Mouse (Mus musculus): ENCODE measurements around the gene Vmac. TPM values are rescaled to one million over a fixed set of nuclear protein-coding genes. Genes with fewer than 3 reads are reported as not detected.

Gene Vmac
- polyA plus RNA-seq, 1 experiment: 6.5 TPM

DNA sequence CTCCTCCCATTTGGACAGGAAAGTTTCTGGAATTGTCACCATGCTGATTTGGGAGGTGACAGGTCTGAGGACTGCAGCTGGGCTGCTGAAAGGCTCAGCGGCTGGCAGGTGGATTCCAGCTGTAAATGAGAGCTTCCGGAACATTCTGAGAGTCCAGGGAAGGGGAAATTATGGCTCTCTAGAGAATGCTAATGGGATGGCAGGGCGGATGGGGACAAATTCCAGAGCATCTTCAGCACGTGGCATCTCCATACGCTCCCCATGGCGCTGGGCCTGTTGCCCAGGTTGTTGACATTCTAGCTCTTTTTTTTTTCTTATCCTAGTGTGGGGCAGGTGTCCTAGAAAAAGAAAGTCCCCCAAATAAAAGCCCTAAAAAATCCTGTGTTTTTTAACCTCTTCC lies 11.3 kb upstream of the Vmac start:
- H3K4me3 ChIP-seq: no peak overlapping the region
- H3K79me2 ChIP-seq (ENCODE audit: control insufficient read depth, insufficient read depth): no peaks in the 10 kb centered on the region
- H3ac ChIP-seq (ENCODE audit: control insufficient read depth, insufficient read length): no peak overlapping the region
- H3K36me3 ChIP-seq (ENCODE audit: control insufficient read depth, insufficient read depth): no peaks in the 10 kb centered on the region
- H3K27me3 ChIP-seq (ENCODE audit: control insufficient read depth, insufficient read depth, insufficient read length): peaks cover 42% of the 10 kb centered on the region
- H3K4me2 ChIP-seq (ENCODE audit: low read depth): no peak overlapping the region
- no peak for TF ChIP-seq TCF12 (IDR thresholded peaks at IDR 0.05; ENCODE audit: insufficient read depth, poor library complexity, severe bottlenecking)
- no peak for TF ChIP-seq REST (IDR thresholded peaks at IDR 0.05; ENCODE audit: insufficient read depth, insufficient read length)
- no peak for TF ChIP-seq MYOD1 (IDR thresholded peaks at IDR 0.05; ENCODE audit: control insufficient read depth in 1 of 3, insufficient read length in 2 of 3, low read depth in 2 of 3)
- TF ChIP-seq POLR2AphosphoS2 (IDR thresholded peaks at IDR 0.05; ENCODE audit: insufficient read length, low read depth): no peak
- no peak for TF ChIP-seq MAX (IDR thresholded peaks at IDR 0.05; ENCODE audit: low read depth)
- TF ChIP-seq CEBPB (IDR thresholded peaks at IDR 0.05; ENCODE audit: insufficient read depth, poor library complexity, severe bottlenecking): no peak

- TF ChIP-seq MYOG (IDR thresholded peaks at IDR 0.05; ENCODE audit: control insufficient read depth in 1 of 3, insufficient read depth in 1 of 3, insufficient read length in 2 of 3, low read depth in 2 of 3) (no peak), MAX (IDR thresholded peaks at IDR 0.05; ENCODE audit: low read depth) (no peak), E2F4 (IDR thresholded peaks at IDR 0.05; ENCODE audit: insufficient read depth) (no peak), USF1 (IDR thresholded peaks at IDR 0.05; ENCODE audit: low read depth) (no peak), REST (IDR thresholded peaks at IDR 0.05; ENCODE audit: insufficient read depth, insufficient read length) (no peak), CEBPB (IDR thresholded peaks at IDR 0.05; ENCODE audit: insufficient read depth, poor library complexity, severe bottlenecking) (no peak), POLR2AphosphoS2 (IDR thresholded peaks at IDR 0.05; ENCODE audit: insufficient read length, low read depth) (no peak), TCF12 (IDR thresholded peaks at IDR 0.05; ENCODE audit: insufficient read depth, poor library complexity, severe bottlenecking) (no peak), SRF (IDR thresholded peaks at IDR 0.05; ENCODE audit: control insufficient read depth, insufficient read length, low read depth) (no peak), TCF3 (IDR thresholded peaks at IDR 0.05; ENCODE audit: insufficient read length, low read depth) (no peak), POLR2A (IDR thresholded peaks at IDR 0.05; ENCODE audit: insufficient read length, low read depth) (no peak), MYOD1 (IDR thresholded peaks at IDR 0.05; ENCODE audit: control insufficient read depth in 1 of 3, insufficient read length in 2 of 3, low read depth in 2 of 3) (no peak)
- peaks cover 31% of the 10 kb centered on the region for H3K27me3 ChIP-seq (ENCODE audit: control insufficient read depth, insufficient read depth, insufficient read length)
- H3K36me3 ChIP-seq (ENCODE audit: control insufficient read depth, insufficient read depth): no peaks in the 10 kb centered on the region
- H3ac ChIP-seq (ENCODE audit: control insufficient read depth, insufficient read length): no peak overlapping the region
- H3K79me2 ChIP-seq (ENCODE audit: control insufficient read depth, insufficient read depth): no peaks in the 10 kb centered on the region
- no peak overlapping the region for H3K4me2 ChIP-seq (ENCODE audit: low read depth)
- H3K4me3 ChIP-seq: no peak overlapping the region
Observed at GRCm38 (mm10) chr17:56728117-56728516, 10.3 kb upstream of the Vmac start.

GRCm38 (mm10) chr17:56727659-56728058 lies 9.8 kb upstream of the Vmac start:
- H3ac ChIP-seq (ENCODE audit: control insufficient read depth, insufficient read length): no peak overlapping the region
- no peak for TF ChIP-seq CEBPB (IDR thresholded peaks at IDR 0.05; ENCODE audit: insufficient read depth, poor library complexity, severe bottlenecking)
- no peak for TF ChIP-seq USF1 (IDR thresholded peaks at IDR 0.05; ENCODE audit: low read depth)
- no peak for TF ChIP-seq POLR2A (IDR thresholded peaks at IDR 0.05; ENCODE audit: insufficient read length, low read depth)
- TF ChIP-seq MYOG (IDR thresholded peaks at IDR 0.05; ENCODE audit: control insufficient read depth in 1 of 3, insufficient read depth in 1 of 3, insufficient read length in 2 of 3, low read depth in 2 of 3): no peak
- no peak for TF ChIP-seq MYOD1 (IDR thresholded peaks at IDR 0.05; ENCODE audit: control insufficient read depth in 1 of 3, insufficient read length in 2 of 3, low read depth in 2 of 3)
- no peak for TF ChIP-seq E2F4 (IDR thresholded peaks at IDR 0.05; ENCODE audit: insufficient read depth)
- no peak for TF ChIP-seq MAX (IDR thresholded peaks at IDR 0.05; ENCODE audit: low read depth)
- no peak for TF ChIP-seq SRF (IDR thresholded peaks at IDR 0.05; ENCODE audit: control insufficient read depth, insufficient read length, low read depth)
- no peak for TF ChIP-seq POLR2AphosphoS2 (IDR thresholded peaks at IDR 0.05; ENCODE audit: insufficient read length, low read depth)
- no peak for TF ChIP-seq TCF12 (IDR thresholded peaks at IDR 0.05; ENCODE audit: insufficient read depth, poor library complexity, severe bottlenecking)
- no peak for TF ChIP-seq REST (IDR thresholded peaks at IDR 0.05; ENCODE audit: insufficient read depth, insufficient read length)
- TF ChIP-seq TCF3 (IDR thresholded peaks at IDR 0.05; ENCODE audit: insufficient read length, low read depth): no peak
- no peaks in the 10 kb centered on the region for H3K36me3 ChIP-seq (ENCODE audit: control insufficient read depth, insufficient read depth)
- peaks cover 29% of the 10 kb centered on the region for H3K27me3 ChIP-seq (ENCODE audit: control insufficient read depth, insufficient read depth, insufficient read length)
- no peaks in the 10 kb centered on the region for H3K79me2 ChIP-seq (ENCODE audit: control insufficient read depth, insufficient read depth)
- H3K4me3 ChIP-seq: no peak overlapping the region
- no peak overlapping the region for H3K4me2 ChIP-seq (ENCODE audit: low read depth)

GRCm38 (mm10) chr17:56727029-56727649 lies 9.3 kb upstream of the Vmac start:
- Histone ChIP-seq H3K36me3 (ENCODE audit: control insufficient read depth, insufficient read depth) (no peaks in the 10 kb centered on the region), H3K79me2 (ENCODE audit: control insufficient read depth, insufficient read depth) (no peaks in the 10 kb centered on the region), H3K4me3 (no peak overlapping the region), H3K4me2 (ENCODE audit: low read depth) (no peak overlapping the region), H3ac (ENCODE audit: control insufficient read depth, insufficient read length) (no peak overlapping the region), H3K27me3 (ENCODE audit: control insufficient read depth, insufficient read depth, insufficient read length) (peaks cover 28% of the 10 kb centered on the region)
- no peak for TF ChIP-seq MYOG (IDR thresholded peaks at IDR 0.05; ENCODE audit: control insufficient read depth in 1 of 3, insufficient read depth in 1 of 3, insufficient read length in 2 of 3, low read depth in 2 of 3)
- TF ChIP-seq CEBPB (IDR thresholded peaks at IDR 0.05; ENCODE audit: insufficient read depth, poor library complexity, severe bottlenecking): no peak
- TF ChIP-seq SRF (IDR thresholded peaks at IDR 0.05; ENCODE audit: control insufficient read depth, insufficient read length, low read depth): no peak
- no peak for TF ChIP-seq POLR2A (IDR thresholded peaks at IDR 0.05; ENCODE audit: insufficient read length, low read depth)
- TF ChIP-seq TCF3 (IDR thresholded peaks at IDR 0.05; ENCODE audit: insufficient read length, low read depth): no peak
- no peak for TF ChIP-seq MYOD1 (IDR thresholded peaks at IDR 0.05; ENCODE audit: control insufficient read depth in 1 of 3, insufficient read length in 2 of 3, low read depth in 2 of 3)
- no peak for TF ChIP-seq TCF12 (IDR thresholded peaks at IDR 0.05; ENCODE audit: insufficient read depth, poor library complexity, severe bottlenecking)
- no peak for TF ChIP-seq MAX (IDR thresholded peaks at IDR 0.05; ENCODE audit: low read depth)
- no peak for TF ChIP-seq POLR2AphosphoS2 (IDR thresholded peaks at IDR 0.05; ENCODE audit: insufficient read length, low read depth)
- TF ChIP-seq USF1 (IDR thresholded peaks at IDR 0.05; ENCODE audit: low read depth): no peak
- TF ChIP-seq REST (IDR thresholded peaks at IDR 0.05; ENCODE audit: insufficient read depth, insufficient read length): no peak
- no peak for TF ChIP-seq E2F4 (IDR thresholded peaks at IDR 0.05; ENCODE audit: insufficient read depth)
